Mouse (Mus musculus): Measurements from ENCODE around the gene Chd4. TPM values are rescaled to one million over a fixed set of nuclear protein-coding genes. Genes with fewer than 3 reads are reported as not detected.
"Not testable (repeated sequence)": the region's sequence is repeated elsewhere in the genome, so short reads cannot be mapped to it uniquely, and the experiment has no call there.

Gene Chd4
- 91.3 and 103 TPM in 2 replicates for polyA plus RNA-seq (2012; rRNA removed)

- peak; percentile 89 to 96 for DNase-seq (ENCODE audit: extremely low spot score in 1 of 2, low spot score in 1 of 2)
These were observed at the start of gene Chd4 for GRCm38 (mm10) chr6:125095391-125096278. Gene Chd4 (plus strand): TSS chr6:125095981.

GRCm38 (mm10) chr6:125046691-125047090 lies 49.1 kb upstream of the Chd4 start:
- DNase-seq (ENCODE audit: extremely low spot score in 1 of 2, low spot score in 1 of 2): peak in 1 of 2 experiments; percentile 85

GRCm38 (mm10) chr6:125049678-125050077 lies 46.1 kb upstream of the Chd4 start, which contains the start of gene Acrbp:
Gene Acrbp (plus strand): TSS chr6:125049689.
- DNase-seq (ENCODE audit: extremely low spot score in 1 of 2, low spot score in 1 of 2): no peak

- DNase-seq (ENCODE audit: extremely low spot score in 1 of 2, low spot score in 1 of 2): no peak
These were observed 44.5 kb upstream of the Chd4 start for GRCm38 (mm10) chr6:125051237-125051636.

- no peak for DNase-seq (ENCODE audit: extremely low spot score in 1 of 2, low spot score in 1 of 2)
These were observed 34.3 kb upstream of the Chd4 start for GRCm38 (mm10) chr6:125061493-125061892.

- DNase-seq (ENCODE audit: extremely low spot score in 1 of 2, low spot score in 1 of 2): no peak
These were observed 33.3 kb upstream of the Chd4 start for GRCm38 (mm10) chr6:125062511-125062910.

GRCm38 (mm10) chr6:125063906-125064305 lies 31.9 kb upstream of the Chd4 start:
- DNase-seq (ENCODE audit: extremely low spot score in 1 of 2, low spot score in 1 of 2): no peak

GRCm38 (mm10) chr6:125065223-125065622 lies 30.6 kb upstream of the Chd4 start:
- not testable (repeated sequence) for DNase-seq (ENCODE audit: extremely low spot score in 1 of 2, low spot score in 1 of 2)

GRCm38 (mm10) chr6:125067571-125067995 lies 28.2 kb upstream of the Chd4 start, which contains the start of gene Lpar5:
Gene Lpar5 (plus strand): TSS chr6:125067920.
- DNase-seq (ENCODE audit: extremely low spot score in 1 of 2, low spot score in 1 of 2): no peak

GRCm38 (mm10) chr6:125071170-125071895 lies 24.4 kb upstream of the Chd4 start:
- DNase-seq (ENCODE audit: extremely low spot score in 1 of 2, low spot score in 1 of 2): no peak

- peak in 1 of 2 experiments; percentile 63 for DNase-seq (ENCODE audit: extremely low spot score in 1 of 2, low spot score in 1 of 2)
These were observed 23.9 kb upstream of the Chd4 start for GRCm38 (mm10) chr6:125071896-125072279.

GRCm38 (mm10) chr6:125073825-125074224 lies 22.0 kb upstream of the Chd4 start:
- DNase-seq (ENCODE audit: extremely low spot score in 1 of 2, low spot score in 1 of 2): no peak

- DNase-seq (ENCODE audit: extremely low spot score in 1 of 2, low spot score in 1 of 2): no peak
These were observed 14.4 kb upstream of the Chd4 start for GRCm38 (mm10) chr6:125081394-125081793.

- peak; percentile 69 to 84 for DNase-seq (ENCODE audit: extremely low spot score in 1 of 2, low spot score in 1 of 2)
These were observed 13.8 kb upstream of the Chd4 start for GRCm38 (mm10) chr6:125081797-125082560.

- no peak for DNase-seq (ENCODE audit: extremely low spot score in 1 of 2, low spot score in 1 of 2)
These were observed 12.9 kb upstream of the Chd4 start for GRCm38 (mm10) chr6:125082801-125083386.

GRCm38 (mm10) chr6:125084424-125084823 lies 11.4 kb upstream of the Chd4 start:
- peak; percentile 63 to 83 for DNase-seq (ENCODE audit: extremely low spot score in 1 of 2, low spot score in 1 of 2)

GRCm38 (mm10) chr6:125087937-125088336 lies 7.8 kb upstream of the Chd4 start:
- DNase-seq (ENCODE audit: extremely low spot score in 1 of 2, low spot score in 1 of 2): no peak

GRCm38 (mm10) chr6:125088561-125089321 lies 7.0 kb upstream of the Chd4 start:
- peak; percentile 62 to 78 for DNase-seq (ENCODE audit: extremely low spot score in 1 of 2, low spot score in 1 of 2)

GRCm38 (mm10) chr6:125089521-125090321 lies 6.1 kb upstream of the Chd4 start:
- DNase-seq (ENCODE audit: extremely low spot score in 1 of 2, low spot score in 1 of 2): peak; percentile 82 to 91

Data from frontal cortex, adult 2 months (tissue).